Mouse (Mus musculus) testis, adult 2 months (tissue): ENCODE measurements around the gene Nub1.
"Not testable (repeated sequence)": the region's sequence is repeated elsewhere in the genome, so short reads cannot be mapped to it uniquely, and the experiment has no call there.

Experiments
- CTCF ChIP-seq: fragments of 200-500 bp; IDR thresholded peaks from 2 replicates; pipeline ENCODE4 v1.5.1; 2012; ENCODE audit warnings: low read depth, mild to moderate bottlenecking, inconsistent platforms, low read length, moderate library complexity; ENCODE audit not compliant: control insufficient read depth, insufficient read depth, insufficient replicate concordance
- POLR2A ChIP-seq: fragments of 200-500 bp; IDR thresholded peaks from 2 replicates; pipeline ENCODE4 v1.6.1; 2012; ENCODE audit warnings: low read depth, mild to moderate bottlenecking, inconsistent platforms, low read length, moderate library complexity; ENCODE audit not compliant: control insufficient read depth

DNA sequence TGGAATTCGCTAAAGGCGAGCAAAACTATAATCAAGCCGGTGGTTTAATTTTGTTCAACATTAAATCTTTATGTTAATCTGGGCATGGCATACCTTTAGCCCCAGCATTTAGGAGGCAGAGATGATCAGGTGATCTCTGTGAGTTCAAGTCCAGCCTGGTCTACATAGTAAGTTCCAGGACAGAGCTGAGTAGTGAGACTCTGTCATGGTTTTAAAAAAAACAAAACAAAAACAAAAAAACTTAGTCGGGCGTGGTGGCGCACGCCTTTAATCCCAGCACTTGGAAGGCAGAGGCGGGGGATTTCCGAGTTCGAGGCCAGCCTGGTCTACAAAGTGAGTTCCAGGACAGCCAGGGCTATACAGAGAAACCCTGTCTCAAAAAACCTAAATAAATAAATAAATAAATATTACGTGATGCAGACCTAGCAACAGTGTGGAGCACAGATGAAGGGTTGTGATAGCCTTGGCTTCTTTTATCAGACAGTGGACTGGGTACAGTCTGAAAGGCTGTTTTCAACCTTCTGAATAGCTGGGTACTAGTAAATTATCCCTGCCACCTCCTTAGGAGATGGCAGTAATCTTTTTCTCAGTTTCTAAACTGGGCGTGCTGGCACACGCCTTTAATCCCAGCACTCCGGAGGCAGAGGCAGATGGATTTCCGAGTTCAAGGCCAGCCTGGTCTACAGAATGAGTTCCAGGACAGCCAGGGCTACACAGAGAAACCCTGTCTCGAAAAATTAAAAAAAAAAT lies 1.5 kb downstream of the Nub1 start:
- not testable (repeated sequence) for TF ChIP-seq CTCF, POLR2A
